Mouse (Mus musculus) liver, embryonic 14.5 days (tissue): ENCODE data around the gene Ubxn6. TPM values are rescaled to one million over a fixed set of nuclear protein-coding genes. Genes with fewer than 3 reads are reported as not detected.

Source experiments
- ATAC-seq: fragments of 200-750 bp; cut with Nextera tagmentation; 2 replicates; pipeline ENCODE4 v1.8.0; 2017; ENCODE audit warnings: moderate number of reproducible peaks, mild to moderate bottlenecking, moderate library complexity; ENCODE audit not compliant: insufficient read depth
- DNase-seq, 3 experiments: peaks; one replicate each; pipeline ENCODE4 v3.0.0-alpha.2; 2012 to 2013; ENCODE audit warnings: low read depth in 3 of 3, low spot score in 3 of 3
- H3K27ac ChIP-seq: fragments of 300-500 bp; sonication (generic); 2 replicates; pipeline ENCODE4 v1.5.1; 2014; ENCODE audit warnings: moderate library complexity, mild to moderate bottlenecking, control low read depth, inconsistent platforms
- H3K27me3 ChIP-seq: fragments of 300-500 bp; sonication (generic); 2 replicates; pipeline ENCODE4 v1.6.1; 2014; ENCODE audit warnings: mild to moderate bottlenecking, low read length, moderate library complexity; ENCODE audit not compliant: control insufficient read depth, insufficient read depth
- H3K36me3 ChIP-seq: fragments of 300-500 bp; sonication (generic); replicated peaks from 2 replicates; pipeline ENCODE4 v1.6.1; 2014; ENCODE audit warnings: low read depth; ENCODE audit not compliant: control insufficient read depth, insufficient read depth
- H3K4me1 ChIP-seq, 2 experiments: fragments of 200-500 bp in 1 of 2; fragments of 300-500 bp in 1 of 2; sonication (generic) in 1 of 2; replicated peaks; 2 replicates each; pipeline ENCODE4 v1.6.1; 2012 to 2014; ENCODE audit warnings: antibody characterized with exemption in 1 of 2, inconsistent platforms in 1 of 2, low read length in 1 of 2; ENCODE audit not compliant: control insufficient read depth in 2 of 2, insufficient read depth in 2 of 2
- H3K4me2 ChIP-seq: fragments of 300-500 bp; sonication (generic); 2 replicates; pipeline ENCODE4 v1.6.1; 2014; ENCODE audit warnings: low read depth, mild to moderate bottlenecking, control low read depth, moderate library complexity
- H3K4me3 ChIP-seq, 2 experiments: fragments of 200-500 bp in 1 of 2; fragments of 300-500 bp in 1 of 2; sonication (generic) in 1 of 2; 2 replicates each; pipeline ENCODE4 v1.5.1; 2012 to 2014; ENCODE audit warnings: low read depth in 2 of 2, low read length in 2 of 2, mild to moderate bottlenecking in 2 of 2, control low read depth in 1 of 2, inconsistent platforms in 1 of 2, moderate library complexity in 1 of 2; ENCODE audit not compliant: insufficient read depth in 1 of 2
- H3K9ac ChIP-seq: fragments of 300-500 bp; sonication (generic); replicated peaks from 2 replicates; pipeline ENCODE4 v1.6.1; 2014; ENCODE audit warnings: mild to moderate bottlenecking, control low read depth, moderate library complexity
- H3K9me3 ChIP-seq: fragments of 300-500 bp; sonication (generic); 2 replicates; pipeline ENCODE4 v1.6.1; 2016; ENCODE audit warnings: low read length, mixed read lengths; ENCODE audit not compliant: control insufficient read depth
- CTCF ChIP-seq: IDR thresholded peaks from 2 replicates; pipeline ENCODE4 v1.5.1; 2016; ENCODE audit warnings: antibody characterized with exemption, low read depth, control low read depth
- EP300 ChIP-seq: IDR thresholded peaks from 2 replicates; pipeline ENCODE4 v1.6.1; 2016; ENCODE audit warnings: antibody characterized with exemption, low read depth
- WGBS: fragments of 180-500 bp; shearing (Covaris S2); extraction: QIAGEN DNeasy Blood & Tissue Kit; methylation state at CpG from one replicate; pipeline ENCODE4 v1.1.7; 2014; ENCODE audit not compliant: insufficient replicate concordance; 5-methylcytosine and 5-hydroxymethylcytosine counted together
- polyA plus RNA-seq, 2 experiments: library from polyadenylated mRNA; depleted of rRNA in 1 of 2; stranded (reverse) in 1 of 2; unstranded in 1 of 2; fragments of >200 nt; fragmentation: Nextera tagmentation in 1 of 2; extraction: Ambion mirVana in 1 of 2; gene quantifications; 2 replicates each; pipeline versions ENCODE4 v1.2.1 to v1.2.3; 2012 to 2014

Ubxn6 gene
- polyA plus RNA-seq, 2 experiments, result 7.3 to 10.8 TPM

DNA sequence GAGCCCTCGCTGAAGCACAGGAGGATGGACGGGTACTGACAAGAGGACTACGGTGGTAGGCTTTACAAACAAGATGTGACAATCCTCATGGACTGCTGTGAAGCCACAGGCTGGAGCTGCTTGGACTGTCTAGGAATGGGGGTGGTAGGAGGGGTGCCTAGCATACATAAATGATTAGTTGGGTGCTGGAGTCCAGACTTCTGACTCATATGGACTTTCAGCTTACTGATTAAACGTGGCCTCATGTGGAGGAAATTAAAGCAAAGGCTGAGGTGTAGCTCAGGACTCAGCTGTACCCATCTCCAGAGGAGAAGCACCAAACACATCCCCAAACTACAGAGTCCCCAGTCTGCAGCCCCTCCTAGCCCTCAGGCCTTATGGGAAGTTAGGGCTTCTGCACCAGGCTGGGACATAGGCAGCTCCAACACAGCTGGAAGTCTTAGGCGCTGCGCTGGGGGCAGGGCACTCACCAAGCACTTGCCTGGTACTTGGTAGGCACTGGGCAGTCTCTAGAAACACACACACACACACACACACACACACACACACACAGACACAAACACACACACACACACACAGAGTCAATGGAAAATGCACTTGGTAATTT is 42.6 kb downstream of the Ubxn6 start:
- no peaks in the 10 kb centered on the region for H3K27me3 ChIP-seq
- ATAC-seq, result no peak
- no peaks in the 10 kb centered on the region for H3K36me3 ChIP-seq
- no peak overlapping the region for H3K4me3 ChIP-seq
- 74% methylated on average over 6 of the region's 6 CpGs for WGBS
- H3K9ac ChIP-seq, result no peak overlapping the region
- H3K4me2 ChIP-seq, result no peak overlapping the region; the same call in 1 of the 2 replicates
- no peak for DNase-seq
- peaks cover 12 to 28% of the 10 kb centered on the region in 2 experiments for H3K4me1 ChIP-seq
- no peak overlapping the region for H3K27ac ChIP-seq
- no peaks in the 10 kb centered on the region for H3K9me3 ChIP-seq
- TF ChIP-seq EP300 (no peak), CTCF (no peak)

DNA sequence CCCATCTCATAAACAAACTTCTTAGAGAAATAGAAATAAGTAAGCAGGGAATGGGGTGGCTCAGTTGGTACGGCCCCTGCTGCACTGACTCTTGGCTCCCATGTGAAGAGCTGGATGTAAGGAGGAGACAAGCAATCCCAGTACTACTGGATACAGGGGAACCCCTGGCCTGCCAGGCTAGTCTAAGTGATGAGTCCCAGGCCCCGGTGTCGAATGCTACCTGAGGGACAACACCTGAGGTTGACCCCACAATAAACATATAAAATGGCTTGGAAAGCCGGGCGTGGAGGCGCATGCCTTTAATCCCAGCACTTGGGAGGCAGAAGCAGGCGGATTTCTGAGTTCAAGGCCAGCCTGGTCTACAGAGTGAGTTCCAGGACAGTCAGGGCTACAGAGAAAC is 43.4 kb downstream of the Ubxn6 start:
- H3K9ac ChIP-seq, result no peak overlapping the region
- no peaks in the 10 kb centered on the region for H3K36me3 ChIP-seq
- no peak overlapping the region for H3K4me2 ChIP-seq
- H3K4me3 ChIP-seq, result no peak overlapping the region
- ATAC-seq (no peak), DNase-seq (no peak)
- TF ChIP-seq CTCF, result no peak
- no peak for TF ChIP-seq EP300
- H3K9me3 ChIP-seq, result no peaks in the 10 kb centered on the region
- WGBS, result 80% methylated on average over 7 of the region's 7 CpGs
- H3K4me1 ChIP-seq, result peaks cover 8 to 24% of the 10 kb centered on the region in 2 experiments
- H3K27ac ChIP-seq, result no peak overlapping the region
- H3K27me3 ChIP-seq, result no peaks in the 10 kb centered on the region

DNA sequence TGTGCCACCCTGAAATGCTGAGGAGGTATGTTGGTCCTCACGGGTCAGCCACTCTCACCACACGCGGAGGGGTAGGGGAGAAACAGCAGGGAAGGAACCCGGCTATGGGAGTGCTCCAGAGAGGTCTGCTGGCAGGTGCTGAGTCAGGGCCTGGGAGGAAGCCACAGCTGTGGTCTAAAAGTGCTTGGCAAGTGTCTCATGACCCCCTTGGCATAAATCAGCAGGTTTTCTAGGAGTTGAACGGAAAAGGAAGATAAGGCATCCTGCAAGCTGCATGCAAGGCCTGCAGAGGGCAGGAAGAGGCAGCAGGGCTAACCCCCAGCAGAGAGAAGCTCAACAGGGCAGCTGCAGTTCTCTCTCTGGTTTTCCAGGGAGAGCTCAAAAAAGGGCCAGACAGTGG is 43.9 kb downstream of the Ubxn6 start:
- DNase-seq, result no peak
- Histone ChIP-seq H3K4me3 (no peak overlapping the region), H3K27me3 (no peaks in the 10 kb centered on the region), H3K27ac (no peak overlapping the region), H3K4me1 (peaks cover 8 to 24% of the 10 kb centered on the region in 2 experiments), H3K9me3 (no peaks in the 10 kb centered on the region), H3K36me3 (no peaks in the 10 kb centered on the region), H3K9ac (no peak overlapping the region), H3K4me2 (no peak overlapping the region)
- ATAC-seq, result peak; percentile 42
- TF ChIP-seq EP300, result no peak
- TF ChIP-seq CTCF, result peak; percentile 46
- WGBS, result 15% methylated on average over 5 of the region's 5 CpGs

DNA sequence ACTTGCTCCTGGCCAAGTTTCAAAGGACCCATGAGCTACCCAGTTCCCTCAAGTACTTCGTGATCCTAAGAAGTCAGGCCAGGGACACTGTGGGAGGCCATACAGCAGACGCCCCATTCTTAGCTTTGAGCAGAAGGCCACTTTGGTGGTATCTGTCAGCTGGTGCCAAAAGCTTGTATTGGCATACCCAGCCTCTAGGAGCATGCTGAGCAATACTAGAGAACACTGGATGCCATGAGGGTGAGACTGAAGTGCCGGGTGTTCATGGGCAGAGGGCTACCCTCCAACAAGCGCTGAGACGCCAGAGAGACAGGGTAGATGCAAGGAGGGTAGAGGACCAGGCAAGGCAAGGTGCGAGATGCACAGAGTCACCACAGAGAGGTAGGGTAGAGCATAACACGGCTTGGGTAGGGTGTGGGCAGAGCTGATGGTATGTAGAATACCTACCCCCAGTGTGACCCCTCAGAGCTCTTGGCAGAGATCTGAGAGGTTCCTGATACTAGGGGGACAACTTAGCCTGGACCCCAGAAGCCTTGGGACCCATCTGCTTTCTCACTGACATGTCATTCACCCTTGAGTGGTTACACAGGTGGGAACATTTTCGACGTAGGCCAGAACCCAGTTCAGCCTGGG is 44.5 kb downstream of the Ubxn6 start:
- DNase-seq (no peak), ATAC-seq (no peak)
- no peaks in the 10 kb centered on the region for H3K36me3 ChIP-seq
- no peaks in the 10 kb centered on the region for H3K27me3 ChIP-seq
- 78% methylated on average over 9 of the region's 9 CpGs for WGBS
- H3K9me3 ChIP-seq, result no peaks in the 10 kb centered on the region
- peaks cover 8 to 25% of the 10 kb centered on the region in 2 experiments for H3K4me1 ChIP-seq
- H3K4me2 ChIP-seq, result no peak overlapping the region
- no peak overlapping the region for H3K9ac ChIP-seq
- TF ChIP-seq CTCF, result no peak
- TF ChIP-seq EP300, result no peak
- H3K27ac ChIP-seq, result no peak overlapping the region
- no peak overlapping the region for H3K4me3 ChIP-seq

DNA sequence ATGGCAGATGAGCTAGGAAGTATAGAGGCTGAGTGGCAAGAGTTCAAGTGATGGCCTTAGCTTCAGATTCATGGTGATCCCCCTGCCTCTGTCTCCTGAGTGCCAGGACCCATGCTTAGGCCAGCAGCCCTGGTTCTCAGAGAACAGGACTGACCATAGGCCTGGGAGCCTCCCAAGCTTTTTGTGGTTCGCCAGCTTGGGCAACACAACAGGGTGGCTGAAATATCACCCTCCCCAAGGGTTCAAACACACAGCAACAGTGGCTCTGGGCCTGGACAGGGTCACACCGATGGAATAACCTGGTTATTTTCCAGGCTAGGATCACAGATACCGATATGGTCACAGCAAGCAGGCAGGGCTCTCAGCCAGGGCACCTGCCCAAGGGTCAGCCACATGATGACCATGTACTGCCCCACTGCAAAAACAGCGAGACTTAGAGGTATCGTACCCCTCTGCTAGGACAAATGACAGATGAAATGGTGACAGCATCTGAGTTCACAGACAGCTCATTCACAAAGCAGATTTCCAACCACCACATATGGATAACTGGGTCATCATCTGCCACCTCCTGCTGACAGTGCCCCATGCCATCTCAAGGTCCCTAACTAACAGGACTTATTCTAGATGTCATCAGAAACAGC is 46.9 kb downstream of the Ubxn6 start:
- Histone ChIP-seq H3K36me3 (no peaks in the 10 kb centered on the region), H3K4me2 (no peak overlapping the region), H3K9ac (no peak overlapping the region), H3K27ac (no peak overlapping the region), H3K4me1 (peaks cover 0 to 19% of the 10 kb centered on the region in 2 experiments; a peak in 2 of 4 replicates), H3K9me3 (no peaks in the 10 kb centered on the region), H3K4me3 (no peak overlapping the region), H3K27me3 (no peaks in the 10 kb centered on the region)
- WGBS, result 80% methylated on average over 5 of the region's 5 CpGs
- no peak for DNase-seq
- ATAC-seq, result no peak
- no peak for TF ChIP-seq EP300
- no peak for TF ChIP-seq CTCF
